Mouse (Mus musculus) neural tube, embryonic 10.5 days (tissue): ENCODE measurements around the gene Dvl2.
"Not testable (repeated sequence)": the region's sequence is repeated elsewhere in the genome, so short reads cannot be mapped to it uniquely, and the experiment has no call there.

Experiments
- DNase-seq: peaks from one replicate; pipeline ENCODE4 v3.0.0-alpha.2; 2017; ENCODE audit warnings: low spot score; ENCODE audit errors: extremely low spot score

The Dvl2 gene

DNA sequence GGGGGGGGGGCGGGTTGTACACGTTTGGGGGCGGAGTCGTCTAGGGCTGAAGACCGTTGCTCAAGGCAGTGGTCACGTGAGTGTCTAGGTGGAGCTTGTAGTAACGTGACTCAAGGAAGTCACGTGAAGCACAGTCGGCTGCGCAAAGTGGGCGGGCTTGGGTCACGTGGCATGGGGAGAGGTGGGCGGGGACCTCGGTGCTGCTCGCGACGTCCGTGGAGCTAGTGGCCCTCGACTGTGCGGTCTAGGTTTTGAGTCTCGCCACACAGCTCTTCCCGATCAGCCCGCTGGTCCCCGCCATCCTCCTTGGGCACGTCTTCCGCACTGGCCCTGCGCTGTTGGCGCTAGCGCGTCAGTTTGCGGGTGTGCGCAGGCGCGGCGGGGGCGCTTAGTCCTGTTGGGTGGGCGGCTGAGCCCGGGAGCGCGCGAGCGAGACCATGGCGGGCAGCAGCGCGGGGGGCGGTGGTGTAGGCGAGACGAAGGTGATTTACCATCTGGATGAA, at the start of gene Dvl2:
TSS of gene Dvl2 (plus strand) at position 200 of the 503 bp plus-strand sequence.
- DNase-seq = peak; percentile 97

DNA sequence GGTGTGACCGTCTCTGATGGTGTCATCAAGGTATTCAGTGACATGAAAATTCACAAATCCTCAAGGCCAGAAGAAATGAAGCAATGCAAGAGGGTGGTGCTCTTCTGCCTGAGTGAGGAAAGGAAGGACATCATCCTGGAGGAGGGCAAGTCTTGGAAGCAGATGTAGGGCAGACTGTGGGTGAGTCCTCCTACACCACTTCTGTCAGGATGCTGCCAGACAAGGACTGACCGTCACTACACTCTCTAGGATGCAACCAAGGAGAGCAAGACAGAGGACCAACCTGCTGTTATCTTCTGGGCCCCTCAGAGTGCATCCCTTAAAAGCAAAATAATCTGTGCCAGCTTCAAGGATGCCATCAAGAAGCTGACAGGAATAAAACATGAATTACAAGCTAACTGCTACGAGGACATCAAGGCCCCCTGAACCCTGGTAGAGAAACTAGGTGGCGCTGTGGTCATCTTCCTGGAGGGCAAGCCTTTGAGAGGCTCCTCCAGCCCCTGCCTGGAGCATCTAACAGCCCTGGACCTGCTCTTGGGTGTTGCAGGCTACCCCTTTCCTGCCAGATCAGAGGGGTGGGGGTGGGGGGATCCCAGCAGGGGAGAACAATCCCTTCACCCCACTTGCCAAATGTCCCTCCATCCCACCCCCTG, 49.5 kb upstream of the Dvl2 start:
- DNase-seq = no peak

DNA sequence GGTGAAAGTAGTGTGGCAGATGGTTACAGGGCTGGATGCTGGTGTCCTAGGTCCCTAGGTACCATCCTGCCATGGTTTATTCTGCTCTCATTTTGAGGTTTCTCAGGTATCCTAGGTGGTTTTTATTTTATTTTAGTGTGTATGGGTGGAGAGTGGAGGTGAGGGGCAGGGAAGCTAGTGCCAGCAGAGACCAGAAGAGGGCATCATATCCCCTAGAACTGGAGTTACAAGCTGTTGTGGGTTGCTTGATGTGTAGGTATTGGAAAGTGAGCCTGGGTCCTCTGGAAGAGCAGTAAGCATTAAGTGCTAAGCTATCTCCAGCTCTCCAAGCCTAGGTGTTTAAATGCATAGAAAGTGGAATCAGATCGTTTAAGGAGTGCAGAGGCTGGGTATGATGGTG, 48.1 kb upstream of the Dvl2 start:
- DNase-seq = no peak

DNA sequence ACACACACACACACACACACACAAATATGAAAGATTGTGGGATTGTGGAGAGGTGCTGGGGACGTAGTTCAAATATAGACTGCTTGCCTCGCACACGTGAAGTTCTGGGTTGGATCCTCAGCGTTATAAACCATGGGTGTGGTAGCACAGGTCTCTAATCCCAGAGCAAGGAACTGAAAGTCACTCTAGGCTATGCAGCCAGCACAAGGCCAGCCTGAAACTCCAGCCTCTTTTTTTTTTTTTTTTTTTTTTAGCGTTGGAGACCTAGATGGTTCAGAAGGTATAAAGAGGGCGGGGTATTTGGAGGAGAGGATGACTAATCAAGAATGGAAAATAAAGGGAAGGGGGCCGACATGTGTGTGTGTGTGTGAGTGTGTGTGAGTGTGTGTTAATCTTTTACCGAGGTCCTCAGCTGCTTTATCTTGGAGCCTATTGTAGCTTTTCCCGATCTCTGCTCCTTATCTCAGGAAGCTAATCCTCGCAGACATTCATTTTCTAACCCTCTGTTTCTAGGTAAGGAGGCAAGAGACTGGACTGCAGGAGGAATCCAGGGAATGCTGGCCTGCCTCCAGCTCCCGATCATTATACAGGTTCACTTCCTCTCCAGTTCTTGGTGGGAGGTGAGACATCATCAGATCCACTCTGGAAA, 47.0 kb upstream of the Dvl2 start:
- no peak for DNase-seq

DNA sequence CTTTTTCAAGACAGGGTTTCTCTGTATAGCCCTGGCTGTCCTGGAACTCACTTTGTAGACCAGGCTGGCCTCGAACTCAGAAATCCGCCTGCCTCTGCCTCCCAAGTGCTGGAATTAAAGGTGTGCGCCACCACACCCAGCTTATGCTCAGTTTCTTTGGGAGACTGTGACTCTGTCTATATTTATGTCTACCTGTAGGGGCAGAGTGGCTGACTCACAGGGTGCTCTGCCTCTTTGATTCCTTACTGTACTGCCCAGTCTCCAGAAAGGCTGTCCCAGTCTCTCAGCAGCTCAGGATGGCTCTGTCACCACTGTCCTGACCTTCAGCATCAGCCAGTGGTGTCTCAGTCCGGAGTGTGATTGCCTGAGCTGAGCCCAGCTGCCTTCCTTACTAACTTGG, 44.8 kb upstream of the Dvl2 start:
- DNase-seq = not testable (repeated sequence)

GRCm38 (mm10) chr11:69956218-69956617, 44.2 kb upstream of the Dvl2 start:
- no peak for DNase-seq

DNA sequence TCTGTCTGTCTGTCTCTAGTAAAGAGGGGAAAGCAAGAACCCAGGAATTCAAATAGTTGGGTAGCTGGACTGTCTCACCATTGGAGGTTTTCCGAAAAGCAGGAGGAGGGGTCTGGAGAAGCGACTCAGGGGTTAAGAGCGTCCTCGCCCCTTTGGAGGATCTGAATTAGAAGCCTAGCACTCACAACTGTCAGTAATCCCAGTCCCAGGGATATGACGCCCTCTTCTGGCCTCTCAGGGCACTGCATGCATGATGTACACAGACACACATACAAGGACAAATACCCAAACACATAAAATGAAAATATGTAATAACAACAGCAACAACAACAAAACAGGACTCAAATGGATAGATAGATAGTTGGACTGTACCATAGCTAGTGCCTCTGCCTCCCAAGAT, 39.8 kb upstream of the Dvl2 start:
- no peak for DNase-seq

DNA sequence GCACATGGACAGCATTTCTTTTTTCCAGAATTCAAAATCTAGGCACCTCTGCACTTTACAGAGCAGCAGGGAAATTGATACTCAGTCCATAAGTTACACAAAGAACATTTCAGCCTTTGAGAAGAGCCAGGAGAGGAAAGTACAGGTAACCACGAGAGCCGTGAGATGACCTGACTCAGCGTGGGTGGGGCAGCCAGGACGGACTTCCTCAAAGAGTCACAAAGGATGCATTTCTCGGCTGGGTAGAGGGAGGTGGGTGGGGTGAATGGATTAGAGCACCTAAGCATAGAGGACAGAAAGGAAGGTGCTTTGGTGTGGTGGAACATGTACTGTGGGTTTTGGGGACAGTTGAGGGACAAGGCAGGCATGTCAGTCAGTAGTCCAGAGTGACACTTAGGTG, 38.6 kb upstream of the Dvl2 start:
- DNase-seq = no peak

DNA sequence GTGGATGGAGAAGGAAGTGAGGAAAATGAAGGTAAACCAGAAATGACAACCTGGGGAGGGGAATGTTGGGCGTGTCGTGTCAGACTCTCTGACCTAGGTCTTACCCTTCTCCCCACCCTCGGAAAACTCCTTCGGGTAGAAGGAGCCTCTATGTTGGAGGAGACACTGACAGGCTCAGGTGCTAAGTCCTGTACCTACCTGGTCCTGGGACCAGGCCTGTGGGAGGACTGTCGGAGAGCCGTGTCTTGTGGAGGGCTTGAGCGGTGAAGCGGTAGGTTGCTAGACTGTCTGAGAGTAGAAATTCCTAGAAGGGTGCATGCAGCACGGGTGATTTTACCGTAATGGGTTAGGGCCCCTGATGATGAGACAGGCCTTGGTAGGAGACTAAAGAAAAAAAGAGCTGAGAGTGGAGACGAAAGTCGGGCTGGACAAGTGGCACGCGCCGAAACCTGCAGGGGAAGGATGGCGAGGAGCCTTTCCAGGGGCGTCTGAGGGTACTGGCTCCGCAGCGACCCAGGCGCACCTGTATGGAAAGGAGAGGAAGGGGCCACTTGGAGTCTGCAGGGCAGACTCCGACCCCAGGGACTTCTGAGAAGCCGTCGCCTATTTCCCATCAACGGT, 35.6 kb upstream of the Dvl2 start, which contains the start of gene Cldn7:
TSS of gene Cldn7 (plus strand) at position 130 of the 621 bp plus-strand sequence.
- no peak for DNase-seq

DNA sequence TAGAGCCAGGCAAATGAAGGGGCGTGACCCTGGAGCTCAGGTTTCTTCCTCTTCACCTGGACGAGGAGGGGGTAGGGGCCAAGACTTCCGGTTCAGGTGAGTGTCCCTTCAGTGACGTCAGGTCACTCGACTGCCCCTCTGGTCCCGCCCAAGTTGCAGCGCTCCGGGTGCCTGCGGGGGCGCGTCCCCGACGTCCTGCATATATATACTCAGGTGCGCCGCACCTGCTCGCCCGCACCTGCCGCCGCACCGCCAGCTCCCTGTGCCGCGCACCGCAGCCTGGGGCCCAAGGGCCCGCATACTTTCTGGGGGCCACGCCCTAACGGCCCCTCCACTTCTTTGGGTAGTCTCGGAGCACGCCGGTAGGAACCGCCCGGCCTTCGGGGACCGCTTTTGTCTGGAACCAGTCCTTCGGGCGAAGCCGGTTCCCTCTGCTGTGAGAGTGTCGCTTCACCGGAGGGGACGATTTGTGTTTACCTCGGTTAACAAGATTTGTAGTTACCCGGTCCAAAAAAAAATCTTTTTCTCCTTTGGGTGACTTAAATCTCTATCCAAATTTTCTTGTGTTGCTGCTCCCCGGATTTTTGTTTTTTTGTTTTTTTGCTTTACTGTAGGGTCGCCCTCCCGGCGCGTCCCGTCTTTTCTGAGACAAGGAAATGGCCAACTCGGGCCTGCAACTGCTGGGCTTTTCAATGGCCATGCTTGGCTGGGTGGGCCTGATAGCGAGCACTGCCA, 35.0 kb upstream of the Dvl2 start:
- DNase-seq = peak; percentile 30

DNA sequence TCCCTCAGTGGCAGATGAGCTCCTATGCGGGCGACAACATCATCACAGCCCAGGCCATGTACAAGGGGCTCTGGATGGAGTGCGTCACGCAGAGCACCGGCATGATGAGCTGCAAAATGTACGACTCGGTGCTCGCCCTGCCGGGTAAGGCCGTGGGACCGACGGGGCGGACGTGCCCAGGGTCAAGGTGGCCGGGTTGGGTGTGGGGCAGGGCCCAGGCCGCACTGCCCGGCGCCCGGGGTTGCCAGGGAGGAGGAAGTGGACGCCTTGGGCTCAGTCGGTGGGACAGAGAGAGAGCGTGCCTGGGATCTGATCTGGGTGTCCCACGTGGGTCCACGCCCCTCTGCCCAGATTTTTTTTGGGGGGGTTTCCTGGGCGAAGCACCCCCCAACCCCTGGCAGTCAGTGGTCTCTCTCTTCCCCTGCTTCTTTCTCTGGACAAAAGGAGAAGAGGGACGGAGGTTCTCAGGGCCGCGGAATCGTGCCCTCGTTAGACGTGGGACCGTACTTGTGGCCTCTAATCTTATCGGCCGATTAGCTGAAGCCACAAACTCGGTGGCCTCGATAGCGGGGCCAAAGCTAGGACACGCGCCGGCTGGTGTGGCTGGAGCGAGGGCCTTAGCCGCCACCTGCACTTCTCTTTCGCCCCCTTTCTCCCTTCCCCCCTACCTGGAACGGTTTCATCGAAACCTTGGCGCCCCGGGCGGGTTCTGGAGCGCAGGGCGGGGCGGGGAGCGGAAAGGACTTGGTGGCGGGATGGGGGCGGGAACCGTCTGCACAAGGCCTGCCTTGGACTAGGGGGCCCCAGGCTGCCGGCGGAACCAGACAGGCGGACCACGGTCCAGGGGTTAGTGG, 34.2 kb upstream of the Dvl2 start:
- peak; percentile 57 for DNase-seq

GRCm38 (mm10) chr11:69966860-69967517, 33.4 kb upstream of the Dvl2 start:
- DNase-seq = no peak

DNA sequence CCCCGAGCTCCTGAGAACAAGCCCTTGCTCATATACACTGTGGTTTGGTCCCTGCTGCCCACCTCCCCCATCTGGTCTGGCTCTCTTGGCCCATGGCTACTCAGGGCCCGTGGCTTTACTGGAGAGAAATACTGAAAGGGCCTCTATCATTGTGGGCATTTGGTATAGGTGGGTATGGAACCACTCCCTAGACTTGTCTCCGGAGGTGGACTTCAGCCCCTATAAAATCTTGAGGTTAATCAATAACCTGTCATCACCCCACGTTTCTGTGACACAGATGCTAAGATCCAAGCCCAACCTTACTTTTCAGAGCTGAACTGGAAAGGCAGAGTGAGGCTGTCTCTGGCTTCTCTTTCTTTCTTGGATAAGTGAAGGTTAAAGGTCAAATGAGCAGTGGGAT, 31.6 kb upstream of the Dvl2 start:
- DNase-seq = no peak

- no peak for DNase-seq
These were observed 30.2 kb upstream of the Dvl2 start for GRCm38 (mm10) chr11:69970222-69970621.

DNA sequence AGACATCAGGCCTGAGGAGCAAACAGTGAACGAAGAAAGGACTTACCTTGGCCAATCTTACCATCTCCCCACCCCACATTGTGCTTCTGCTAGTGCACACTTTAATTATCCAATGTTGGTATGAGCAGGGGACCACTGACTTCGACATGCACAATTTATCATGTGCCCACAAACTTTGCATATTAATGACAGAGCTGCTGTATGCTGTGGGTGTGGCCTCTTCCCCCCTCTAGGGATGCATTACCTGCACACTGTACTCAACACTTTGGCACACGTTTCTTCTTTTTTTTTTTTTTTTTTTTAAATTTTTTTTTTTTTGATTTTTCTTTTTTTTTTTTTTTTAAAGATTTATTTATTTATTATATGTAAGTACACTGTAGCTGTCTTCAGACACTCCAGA, 29.6 kb upstream of the Dvl2 start:
- no peak for DNase-seq

DNA sequence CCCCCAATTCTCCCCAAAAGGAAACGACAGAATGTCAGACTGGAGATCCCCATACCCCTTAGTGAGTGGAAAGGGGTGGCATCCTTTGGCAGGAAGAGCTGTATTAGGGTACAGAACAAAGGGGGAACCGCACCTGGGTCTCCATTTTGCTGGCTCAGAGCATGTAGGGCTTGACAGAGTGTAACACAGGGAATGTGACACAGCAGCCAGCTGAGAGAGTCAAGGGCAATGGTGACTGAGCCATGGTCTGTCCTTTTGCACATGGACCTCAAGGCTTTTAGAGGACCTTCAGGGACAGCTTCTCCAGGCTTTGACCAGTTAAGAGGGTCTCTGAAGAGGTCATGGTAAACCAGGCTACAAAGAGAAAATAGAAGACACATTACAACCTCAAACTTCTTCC, 25.5 kb upstream of the Dvl2 start:
- no peak for DNase-seq

GRCm38 (mm10) chr11:69976271-69976670, 24.1 kb upstream of the Dvl2 start:
- DNase-seq = no peak

DNA sequence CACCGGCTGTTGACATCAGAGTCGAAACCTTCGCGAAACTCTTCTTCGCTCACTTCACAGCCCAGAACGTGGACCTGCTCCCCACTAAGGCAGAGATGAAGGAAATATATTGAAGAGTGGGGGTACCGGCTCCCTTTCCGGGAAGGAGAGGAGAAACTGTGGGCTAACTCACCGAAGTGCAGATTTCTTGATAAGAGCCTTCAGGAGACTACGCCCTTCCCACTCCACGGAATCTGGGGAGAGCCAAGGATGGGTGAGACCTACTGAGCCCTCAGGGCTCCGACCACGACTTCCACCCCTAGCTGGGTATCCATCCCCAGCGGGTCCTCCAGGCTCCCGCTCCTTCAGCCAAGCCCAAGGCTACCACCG, 20.6 kb upstream of the Dvl2 start:
- no peak for DNase-seq

DNA sequence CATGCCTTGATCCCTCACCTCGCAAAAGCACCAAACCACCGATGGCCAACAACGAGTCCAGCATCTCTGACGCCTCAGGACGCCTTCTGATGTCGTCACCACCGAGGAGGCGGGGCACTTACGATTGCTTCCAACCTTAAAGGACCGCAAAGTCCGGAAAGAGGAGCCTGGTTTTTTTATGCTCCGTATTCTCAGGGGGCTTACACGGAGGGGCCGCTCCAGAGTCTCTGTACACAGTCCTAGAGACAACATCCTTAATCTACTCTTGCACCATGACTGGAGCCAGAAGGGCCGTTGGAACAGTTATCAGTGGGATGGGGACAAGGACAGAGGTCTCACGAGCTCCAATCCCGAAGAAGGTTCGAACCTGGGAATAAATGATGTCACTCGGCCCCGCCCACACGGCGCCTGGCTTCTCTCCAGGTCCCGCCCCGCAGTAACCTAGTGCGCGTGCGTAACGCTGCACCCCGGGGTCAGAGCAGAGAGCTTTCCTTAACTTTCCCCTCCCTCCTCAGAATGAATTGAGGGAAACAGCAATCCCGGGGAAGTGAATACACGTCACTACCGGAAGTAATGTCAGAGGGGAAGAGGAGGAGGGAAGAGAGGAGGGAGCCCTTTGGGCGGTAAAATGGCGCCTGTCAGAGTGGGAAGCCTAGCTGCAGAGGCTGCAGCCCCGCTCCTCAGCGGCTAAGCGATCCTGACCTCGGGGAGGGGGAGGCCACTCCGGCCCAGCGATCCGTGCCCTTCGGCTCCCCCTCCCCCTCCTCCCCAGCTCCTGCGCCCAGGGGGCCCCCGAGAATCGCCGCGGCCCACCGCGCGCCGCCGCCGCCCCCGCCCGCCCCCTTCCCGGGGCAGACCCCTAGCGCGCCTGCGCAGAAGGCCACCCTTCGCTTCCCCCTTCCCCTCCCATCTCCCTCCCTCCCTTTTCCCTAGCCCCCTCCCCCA, 19.9 kb upstream of the Dvl2 start:
- DNase-seq = peak; percentile 99
